16 mouse cellular contexts compared by ENCODE assay signal in genomic region chr13:100703468-100703867, GRCm38 (mm10). TPM values are rescaled to one million over a fixed set of nuclear protein-coding genes. Genes with fewer than 3 reads are reported as not detected.
DNase-seq lines count a peak whose midpoint lies in the region; ATAC-seq and TF ChIP-seq lines count a peak whose summit lies in the region.
"Had no signal": no experiment of that assay in that cellular context is flagged by ENCODE, and none has a peak within 500 bp of the region (broad histone marks: within the 10 kb centered on the region; RNA-seq: fewer than 3 reads in every experiment).

No protein-coding gene starts in this region.

- no peak for DNase-seq in forebrain, postnatal 0 days
- DNase-seq in liver, embryonic 14.5 days (ENCODE audit: low read depth in 3 of 3, low spot score in 3 of 3) = no peak
- no peak for DNase-seq in liver, embryonic 11.5 days (ENCODE audit: low spot score)
- DNase-seq in R1 (ENCODE audit: low read depth, low spot score) = peak; percentile 59
- DNase-seq in kidney, postnatal 36 days = peak; percentile 70 to 74
- DNase-seq in cerebellum, adult 8-10 months = no peak
- no peak for DNase-seq in urinary bladder, postnatal 4 days (ENCODE audit: low spot score in 2 of 2)
- DNase-seq: cerebellum, postnatal 10 days; heart, adult 18-20 months; spleen, adult 18-20 months; thymus, adult 18-20 months had no signal

- no peaks in the 10 kb centered on the region for H3K27me3 ChIP-seq in forebrain, postnatal 0 days (ENCODE audit: insufficient read depth, low read length)
- H3K27me3 ChIP-seq in forebrain, embryonic 16.5 days (replicated peaks; ENCODE audit: control insufficient read depth, insufficient read depth, low read length) = no peaks in the 10 kb centered on the region
- H3K27me3 ChIP-seq in liver, embryonic 14.5 days (ENCODE audit: control insufficient read depth, insufficient read depth, low read length) = no peaks in the 10 kb centered on the region
- H3K27me3 ChIP-seq in liver, embryonic 11.5 days (replicated peaks; ENCODE audit: control insufficient read depth, insufficient read depth, low read length) = no peaks in the 10 kb centered on the region
- H3K27me3 ChIP-seq: embryonic facial prominence, embryonic 12.5 days; forebrain, embryonic 15.5 days had no signal

- no peak for ATAC-seq in forebrain, postnatal 0 days
- ATAC-seq in forebrain, embryonic 16.5 days = no peak
- no peak for ATAC-seq in liver, embryonic 14.5 days (ENCODE audit: insufficient read depth)
- ATAC-seq in liver, embryonic 11.5 days (replicated peaks; ENCODE audit: low FRiP score) = no peak; the same call in 1 of the 2 replicates
- ATAC-seq: forebrain, embryonic 15.5 days had no signal

- H3K36me3 ChIP-seq in forebrain, postnatal 0 days (ENCODE audit: insufficient read depth) = peaks cover 68% of the 10 kb centered on the region
- H3K36me3 ChIP-seq in forebrain, embryonic 16.5 days (ENCODE audit: control insufficient read depth, insufficient read depth) = peaks cover 51% of the 10 kb centered on the region
- peaks cover 21% of the 10 kb centered on the region for H3K36me3 ChIP-seq in liver, embryonic 14.5 days (replicated peaks; ENCODE audit: control insufficient read depth, insufficient read depth, low read depth)
- peaks cover 52% of the 10 kb centered on the region for H3K36me3 ChIP-seq in liver, embryonic 11.5 days (ENCODE audit: control insufficient read depth, insufficient read depth, low read length)

- TF ChIP-seq CTCF in forebrain, postnatal 0 days (IDR thresholded peaks at IDR 0.05; ENCODE audit: low read depth) = 0 out of 2 replicates have a peak, but pooled peaks have one; percentile 22
- TF ChIP-seq CTCF in liver, embryonic 14.5 days (IDR thresholded peaks at IDR 0.05; ENCODE audit: low read depth) = peak; percentile 38

- no peaks in the 10 kb centered on the region for H3K4me1 ChIP-seq in forebrain, postnatal 0 days (ENCODE audit: insufficient read depth)
- no peaks in the 10 kb centered on the region for H3K4me1 ChIP-seq in forebrain, embryonic 16.5 days (replicated peaks; ENCODE audit: control insufficient read depth, insufficient read depth, low read length)
- no peaks in the 10 kb centered on the region for H3K4me1 ChIP-seq in liver, embryonic 14.5 days (replicated peaks; ENCODE audit: control insufficient read depth in 2 of 2, insufficient read depth in 2 of 2, low read length in 1 of 2)
- no peaks in the 10 kb centered on the region for H3K4me1 ChIP-seq in liver, embryonic 11.5 days (replicated peaks; ENCODE audit: control insufficient read depth, insufficient read depth, low read length)
- H3K4me1 ChIP-seq: embryonic facial prominence, embryonic 12.5 days; forebrain, embryonic 15.5 days; hindbrain, embryonic 10.5 days; limb, embryonic 10.5 days had no signal

- TF ChIP-seq EP300 in liver, embryonic 14.5 days (IDR thresholded peaks at IDR 0.05; ENCODE audit: low read depth) = no peak

- WGBS in forebrain, postnatal 0 days = 97% methylated on average over 2 of the region's 2 CpGs
- 94% methylated on average over 2 of the region's 2 CpGs for WGBS in forebrain, embryonic 16.5 days
- WGBS in liver, embryonic 14.5 days (ENCODE audit: insufficient replicate concordance) = 85% methylated on average over 2 of the region's 2 CpGs
- WGBS in liver, embryonic 11.5 days = 93% methylated on average over 2 of the region's 2 CpGs

- H3K4me3 ChIP-seq in forebrain, postnatal 0 days (ENCODE audit: low read depth, low read length) = no peak overlapping the region
- no peak overlapping the region for H3K4me3 ChIP-seq in forebrain, embryonic 16.5 days (replicated peaks; ENCODE audit: low read length)
- H3K4me3 ChIP-seq in liver, embryonic 14.5 days (ENCODE audit: insufficient read depth in 1 of 2, low read depth in 2 of 2, low read length in 2 of 2) = no peak overlapping the region
- H3K4me3 ChIP-seq in liver, embryonic 11.5 days (ENCODE audit: low read depth, low read length) = no peak overlapping the region
- H3K4me3 ChIP-seq: embryonic facial prominence, embryonic 12.5 days; forebrain, embryonic 15.5 days; hindbrain, embryonic 10.5 days; limb, embryonic 10.5 days had no signal

- no peak overlapping the region for H3K27ac ChIP-seq in forebrain, postnatal 0 days (ENCODE audit: low read depth, low read length)
- H3K27ac ChIP-seq in forebrain, embryonic 16.5 days (ENCODE audit: low read length) = no peak overlapping the region
- H3K27ac ChIP-seq in liver, embryonic 14.5 days = no peak overlapping the region
- no peak overlapping the region for H3K27ac ChIP-seq in liver, embryonic 11.5 days (ENCODE audit: low read depth, low read length)
- H3K27ac ChIP-seq: embryonic facial prominence, embryonic 12.5 days; forebrain, embryonic 15.5 days; hindbrain, embryonic 10.5 days; limb, embryonic 10.5 days had no signal

- H3K4me2 ChIP-seq in forebrain, postnatal 0 days (ENCODE audit: low read depth) = no peak overlapping the region
- no peak overlapping the region for H3K4me2 ChIP-seq in forebrain, embryonic 16.5 days (ENCODE audit: low read length)
- no peak overlapping the region for H3K4me2 ChIP-seq in liver, embryonic 14.5 days (ENCODE audit: low read depth)
- H3K4me2 ChIP-seq in liver, embryonic 11.5 days = no peak overlapping the region
- H3K4me2 ChIP-seq: embryonic facial prominence, embryonic 12.5 days; forebrain, embryonic 15.5 days had no signal

- no peak overlapping the region for H3K9ac ChIP-seq in forebrain, postnatal 0 days
- no peak overlapping the region for H3K9ac ChIP-seq in forebrain, embryonic 16.5 days (replicated peaks; ENCODE audit: low read depth, low read length)
- H3K9ac ChIP-seq in liver, embryonic 14.5 days (replicated peaks) = no peak overlapping the region
- no peak overlapping the region for H3K9ac ChIP-seq in liver, embryonic 11.5 days (ENCODE audit: low read depth, low read length)
- H3K9ac ChIP-seq: embryonic facial prominence, embryonic 12.5 days; forebrain, embryonic 15.5 days had no signal

- no peaks in the 10 kb centered on the region for H3K9me3 ChIP-seq in forebrain, postnatal 0 days (ENCODE audit: low read length)
- no peaks in the 10 kb centered on the region for H3K9me3 ChIP-seq in forebrain, embryonic 16.5 days (ENCODE audit: control insufficient read depth, low read length)
- H3K9me3 ChIP-seq in liver, embryonic 14.5 days (ENCODE audit: control insufficient read depth, low read length) = no peaks in the 10 kb centered on the region
- no peaks in the 10 kb centered on the region for H3K9me3 ChIP-seq in liver, embryonic 11.5 days (ENCODE audit: control insufficient read depth, low read length)
- H3K9me3 ChIP-seq: embryonic facial prominence, embryonic 12.5 days; forebrain, embryonic 15.5 days; limb, embryonic 10.5 days had no signal

RNA-seq across cellular contexts. Expression of gene Cdk7, which starts 27.3 kb away (rescaled TPM):
- total RNA-seq in forebrain, postnatal 0 days (2014; rRNA removed) = 38.0 and 48.2 TPM in 2 replicates
- 36.5 and 40.9 TPM in 2 replicates for polyA plus RNA-seq in forebrain, postnatal 0 days (2015; fragmentation: Nextera tagmentation; extraction: Ambion mirVana)
- 56.5 and 56.9 TPM in 2 replicates for polyA plus RNA-seq in forebrain, embryonic 16.5 days (2015; fragmentation: Nextera tagmentation; extraction: Ambion mirVana)
- 11.7 and 16.6 TPM in 2 replicates for polyA plus RNA-seq in liver, embryonic 14.5 days (2012; rRNA removed)
- 36.7 and 40.2 TPM in 2 replicates for polyA plus RNA-seq in liver, embryonic 14.5 days (2014; fragmentation: Nextera tagmentation; extraction: Ambion mirVana)
- polyA plus RNA-seq in liver, embryonic 11.5 days (2014; fragmentation: Nextera tagmentation; extraction: Ambion mirVana) = 92.0 and 97.2 TPM in 2 replicates

RNA-seq across cellular contexts. Expression of gene Ccdc125, which starts 34.0 kb away (rescaled TPM):
- 0.19 and 1.0 TPM in 2 replicates for total RNA-seq in forebrain, postnatal 0 days (2014; rRNA removed)
- polyA plus RNA-seq in forebrain, postnatal 0 days (2015; fragmentation: Nextera tagmentation; extraction: Ambion mirVana) = 0.80 and 1.3 TPM in 2 replicates
- polyA plus RNA-seq in forebrain, embryonic 16.5 days (2015; fragmentation: Nextera tagmentation; extraction: Ambion mirVana) = 1.2 and 1.4 TPM in 2 replicates
- 1.8 and 3.7 TPM in 2 replicates for polyA plus RNA-seq in liver, embryonic 14.5 days (2012; rRNA removed)
- polyA plus RNA-seq in liver, embryonic 14.5 days (2014; fragmentation: Nextera tagmentation; extraction: Ambion mirVana) = 3.4 and 4.2 TPM in 2 replicates
- 8.1 and 8.8 TPM in 2 replicates for polyA plus RNA-seq in liver, embryonic 11.5 days (2014; fragmentation: Nextera tagmentation; extraction: Ambion mirVana)

RNA-seq across cellular contexts. Expression of gene Mrps36, which starts 41.0 kb away (rescaled TPM):
- 33.0 and 63.9 TPM in 2 replicates for total RNA-seq in forebrain, postnatal 0 days (2014; rRNA removed)
- 151 and 181 TPM in 2 replicates for polyA plus RNA-seq in forebrain, postnatal 0 days (2015; fragmentation: Nextera tagmentation; extraction: Ambion mirVana)
- 112 and 119 TPM in 2 replicates for polyA plus RNA-seq in forebrain, embryonic 16.5 days (2015; fragmentation: Nextera tagmentation; extraction: Ambion mirVana)
- 33.5 and 56.1 TPM in 2 replicates for polyA plus RNA-seq in liver, embryonic 14.5 days (2012; rRNA removed)
- polyA plus RNA-seq in liver, embryonic 14.5 days (2014; fragmentation: Nextera tagmentation; extraction: Ambion mirVana) = 135 and 150 TPM in 2 replicates
- 238 and 241 TPM in 2 replicates for polyA plus RNA-seq in liver, embryonic 11.5 days (2014; fragmentation: Nextera tagmentation; extraction: Ambion mirVana)

RNA-seq across cellular contexts. Expression of gene Taf9, which starts 52.1 kb away (rescaled TPM):
- total RNA-seq in forebrain, postnatal 0 days (2014; rRNA removed) = 50.1 and 50.8 TPM in 2 replicates
- polyA plus RNA-seq in forebrain, postnatal 0 days (2015; fragmentation: Nextera tagmentation; extraction: Ambion mirVana) = 40.8 and 57.6 TPM in 2 replicates
- 23.3 and 30.0 TPM in 2 replicates for polyA plus RNA-seq in forebrain, embryonic 16.5 days (2015; fragmentation: Nextera tagmentation; extraction: Ambion mirVana)
- 5.5 and 10.0 TPM in 2 replicates for polyA plus RNA-seq in liver, embryonic 14.5 days (2012; rRNA removed)
- 18.0 and 20.8 TPM in 2 replicates for polyA plus RNA-seq in liver, embryonic 14.5 days (2014; fragmentation: Nextera tagmentation; extraction: Ambion mirVana)
- 25.1 and 26.0 TPM in 2 replicates for polyA plus RNA-seq in liver, embryonic 11.5 days (2014; fragmentation: Nextera tagmentation; extraction: Ambion mirVana)

RNA-seq across cellular contexts. Expression of gene Rad17, which starts 52.6 kb away (rescaled TPM):
- 22.2 and 28.2 TPM in 2 replicates for total RNA-seq in forebrain, postnatal 0 days (2014; rRNA removed)
- polyA plus RNA-seq in forebrain, postnatal 0 days (2015; fragmentation: Nextera tagmentation; extraction: Ambion mirVana) = 11.3 and 13.3 TPM in 2 replicates
- 21.1 and 23.4 TPM in 2 replicates for polyA plus RNA-seq in forebrain, embryonic 16.5 days (2015; fragmentation: Nextera tagmentation; extraction: Ambion mirVana)
- 4.9 and 8.5 TPM in 2 replicates for polyA plus RNA-seq in liver, embryonic 14.5 days (2012; rRNA removed)
- 13.6 TPM in 2 replicates for polyA plus RNA-seq in liver, embryonic 14.5 days (2014; fragmentation: Nextera tagmentation; extraction: Ambion mirVana)
- polyA plus RNA-seq in liver, embryonic 11.5 days (2014; fragmentation: Nextera tagmentation; extraction: Ambion mirVana) = 32.1 and 33.5 TPM in 2 replicates

Comparison
In these comparisons a context has a peak if more than half of its experiments do, and no peak if none do; other contexts are left out.
1. DNase-seq: peak in R1 (single experiment) and kidney, postnatal 36 days (2 of 2); none in forebrain, postnatal 0 days (single experiment), liver, embryonic 14.5 days (0 of 3), liver, embryonic 11.5 days (single experiment), cerebellum, adult 8-10 months (single experiment) and urinary bladder, postnatal 4 days (0 of 2).